Comparison of ENCODE assay signal across 27 mouse cellular contexts in the genomic region with DNA sequence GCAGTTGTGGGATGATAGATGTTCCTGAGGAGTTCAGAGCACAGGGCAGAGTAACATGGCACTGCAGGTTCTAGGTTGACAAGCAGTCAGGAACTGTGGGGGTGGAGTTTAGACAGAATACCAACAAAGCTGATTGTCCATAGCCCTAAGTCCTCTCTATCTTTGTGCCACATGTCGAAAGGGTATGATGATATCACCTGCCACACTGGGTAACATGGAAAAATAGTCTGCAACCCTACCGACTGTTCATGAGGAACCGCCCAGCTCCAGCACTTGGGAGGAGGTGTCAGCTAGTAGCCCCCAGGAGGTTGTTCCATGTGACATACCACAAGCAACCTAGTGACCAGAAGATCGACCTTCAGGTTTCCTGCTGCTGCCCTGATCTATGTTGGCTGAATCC. TPM values are rescaled to one million over a fixed set of nuclear protein-coding genes. Genes with fewer than 3 reads are reported as not detected.
DNase-seq lines count a peak whose midpoint lies in the region; ATAC-seq and TF ChIP-seq lines count a peak whose summit lies in the region.
"Had no signal": no experiment of that assay in that cellular context is flagged by ENCODE, and none has a peak within 500 bp of the region (broad histone marks: within the 10 kb centered on the region; RNA-seq: fewer than 3 reads in every experiment).

No protein-coding gene starts in this region.

- peak; percentile 43 for DNase-seq in gastrocnemius, adult 2 months
- no peak for DNase-seq in gastrocnemius, postnatal 25 days
- no peak for DNase-seq in heart, adult 8-10 months (ENCODE audit: low spot score)
- no peak for DNase-seq in liver, embryonic 11.5 days (ENCODE audit: low spot score)
- DNase-seq: adrenal gland, adult 8-10 months; adrenal gland, postnatal 25 days; cerebellum, adult 11-12 months; cerebellum, adult 8-10 months; cerebellum, postnatal 36 days; embryo, embryonic 11 days; gastrocnemius, postnatal 14 days; kidney, adult 11 months had no signal

- H3K9ac ChIP-seq in heart, embryonic 15.5 days = no peak overlapping the region
- no peak overlapping the region for H3K9ac ChIP-seq in liver, embryonic 12.5 days
- no peak overlapping the region for H3K9ac ChIP-seq in liver, embryonic 11.5 days (ENCODE audit: low read depth, low read length)
- H3K9ac ChIP-seq in hindbrain, embryonic 16.5 days (ENCODE audit: low read depth, low read length) = no peak overlapping the region
- H3K9ac ChIP-seq: embryonic facial prominence, embryonic 13.5 days; forebrain, embryonic 13.5 days; heart, embryonic 12.5 days; hindbrain, embryonic 12.5 days; hindbrain, embryonic 15.5 days had no signal

- ATAC-seq in heart, embryonic 15.5 days (replicated peaks; ENCODE audit: insufficient number of reproducible peaks, insufficient read depth, low FRiP score, low read depth) = no peak
- ATAC-seq in liver, embryonic 12.5 days = peak; percentile 42; the same call in 1 of the 2 replicates
- ATAC-seq in liver, embryonic 11.5 days (replicated peaks; ENCODE audit: low FRiP score) = no peak
- 0 out of 2 replicates have a peak, but pooled peaks have one; percentile 22 for ATAC-seq in erythroid progenitor cell, adult 5-6 weeks (replicated peaks; ENCODE audit: low FRiP score, poor library complexity, severe bottlenecking)
- no peak for ATAC-seq in hindbrain, embryonic 16.5 days
- ATAC-seq: activated CD4-positive, CD25-positive, alpha-beta regulatory T cell, adult 4 months; forebrain, embryonic 13.5 days; forebrain, embryonic 16.5 days; inflammation-experienced regulatory T-cells, adult 6 months had no signal

- WGBS in heart, embryonic 15.5 days = 78% methylated on average over 4 of the region's 4 CpGs
- 43% methylated on average over 4 of the region's 4 CpGs for WGBS in liver, embryonic 12.5 days (ENCODE audit: insufficient replicate concordance)
- WGBS in liver, embryonic 11.5 days = 69% methylated on average over 4 of the region's 4 CpGs
- 89% methylated on average over 4 of the region's 4 CpGs for WGBS in hindbrain, embryonic 16.5 days

- H3K9me3 ChIP-seq in heart, embryonic 15.5 days (replicated peaks) = no peaks in the 10 kb centered on the region
- no peaks in the 10 kb centered on the region for H3K9me3 ChIP-seq in liver, embryonic 12.5 days (replicated peaks)
- H3K9me3 ChIP-seq in liver, embryonic 11.5 days (ENCODE audit: control insufficient read depth, low read length) = no peaks in the 10 kb centered on the region
- H3K9me3 ChIP-seq in hindbrain, embryonic 16.5 days (ENCODE audit: control insufficient read depth, low read length) = no peaks in the 10 kb centered on the region
- H3K9me3 ChIP-seq: embryonic facial prominence, embryonic 10.5 days; embryonic facial prominence, embryonic 13.5 days; forebrain, embryonic 10.5 days; forebrain, embryonic 13.5 days; heart, embryonic 12.5 days; hindbrain, embryonic 12.5 days; hindbrain, embryonic 15.5 days had no signal

- intact Hi-C loops in gastrocnemius, adult 2 months (cut with DNase I) = loop anchor here (10.0 kb wide), 1 partner anchor 726 kb away; no protein-coding TSS in a partner anchor

- peaks cover 56% of the 10 kb centered on the region for H3K4me1 ChIP-seq in heart, embryonic 15.5 days (replicated peaks)
- peaks cover 51% of the 10 kb centered on the region for H3K4me1 ChIP-seq in liver, embryonic 12.5 days
- H3K4me1 ChIP-seq in liver, embryonic 11.5 days (replicated peaks; ENCODE audit: control insufficient read depth, insufficient read depth, low read length) = peaks cover 8% of the 10 kb centered on the region
- H3K4me1 ChIP-seq in hindbrain, embryonic 16.5 days (ENCODE audit: control insufficient read depth, insufficient read depth, low read depth, low read length) = peaks cover 10% of the 10 kb centered on the region

- no peaks in the 10 kb centered on the region for H3K27me3 ChIP-seq in heart, embryonic 15.5 days
- no peaks in the 10 kb centered on the region for H3K27me3 ChIP-seq in liver, embryonic 12.5 days (replicated peaks)
- no peaks in the 10 kb centered on the region for H3K27me3 ChIP-seq in liver, embryonic 11.5 days (replicated peaks; ENCODE audit: control insufficient read depth, insufficient read depth, low read length)
- no peaks in the 10 kb centered on the region for H3K27me3 ChIP-seq in hindbrain, embryonic 16.5 days (replicated peaks; ENCODE audit: control insufficient read depth, insufficient read depth, low read length)
- H3K27me3 ChIP-seq: embryonic facial prominence, embryonic 13.5 days; forebrain, embryonic 13.5 days; heart, embryonic 12.5 days; hindbrain, embryonic 12.5 days; hindbrain, embryonic 15.5 days had no signal

- H3K4me3 ChIP-seq in gastrocnemius, adult 2 months = peak overlapping the region; percentile 59
- no peak overlapping the region for H3K4me3 ChIP-seq in heart, embryonic 15.5 days
- no peak overlapping the region for H3K4me3 ChIP-seq in liver, embryonic 12.5 days
- no peak overlapping the region for H3K4me3 ChIP-seq in liver, embryonic 11.5 days (ENCODE audit: low read depth, low read length)
- no peak overlapping the region for H3K4me3 ChIP-seq in hindbrain, embryonic 16.5 days (ENCODE audit: low read length)
- H3K4me3 ChIP-seq: embryonic facial prominence, embryonic 10.5 days; embryonic facial prominence, embryonic 13.5 days; erythroblast, embryonic 14.5 days; forebrain, embryonic 10.5 days; forebrain, embryonic 13.5 days; heart, embryonic 12.5 days; hindbrain, embryonic 12.5 days; hindbrain, embryonic 15.5 days had no signal

- peaks cover 23% of the 10 kb centered on the region for H3K36me3 ChIP-seq in heart, embryonic 15.5 days
- peaks cover 67% of the 10 kb centered on the region for H3K36me3 ChIP-seq in liver, embryonic 12.5 days
- H3K36me3 ChIP-seq in liver, embryonic 11.5 days (ENCODE audit: control insufficient read depth, insufficient read depth, low read length) = peaks cover 27% of the 10 kb centered on the region
- peaks cover 19% of the 10 kb centered on the region for H3K36me3 ChIP-seq in hindbrain, embryonic 16.5 days (ENCODE audit: control insufficient read depth, insufficient read depth, low read length)

- H3K27ac ChIP-seq in gastrocnemius, adult 2 months = peak overlapping the region; percentile 97
- H3K27ac ChIP-seq in heart, embryonic 15.5 days = 0 out of 2 replicates have a peak overlapping the region, but pooled peaks have one; percentile 81
- 0 out of 2 replicates have a peak overlapping the region, but pooled peaks have one; percentile 23 for H3K27ac ChIP-seq in liver, embryonic 12.5 days
- H3K27ac ChIP-seq in liver, embryonic 11.5 days (ENCODE audit: low read depth, low read length) = no peak overlapping the region
- H3K27ac ChIP-seq in hindbrain, embryonic 16.5 days (ENCODE audit: low read depth, low read length) = no peak overlapping the region
- H3K27ac ChIP-seq: embryonic facial prominence, embryonic 10.5 days; embryonic facial prominence, embryonic 13.5 days; forebrain, embryonic 10.5 days; forebrain, embryonic 13.5 days; hindbrain, embryonic 12.5 days; hindbrain, embryonic 15.5 days had no signal

- no peak overlapping the region for H3K4me2 ChIP-seq in heart, embryonic 15.5 days
- H3K4me2 ChIP-seq in liver, embryonic 12.5 days = no peak overlapping the region
- H3K4me2 ChIP-seq in liver, embryonic 11.5 days = no peak overlapping the region
- H3K4me2 ChIP-seq in hindbrain, embryonic 16.5 days (ENCODE audit: low read length) = no peak overlapping the region
- H3K4me2 ChIP-seq: embryonic facial prominence, embryonic 13.5 days; forebrain, embryonic 13.5 days; heart, embryonic 12.5 days; hindbrain, embryonic 12.5 days; hindbrain, embryonic 15.5 days had no signal

- no peak for TF ChIP-seq CTCF in gastrocnemius, adult 2 months (IDR thresholded peaks at IDR 0.05)

RNA-seq across cellular contexts. Expression of gene Slc35e1, which starts 6.1 kb away (rescaled TPM):
- total RNA-seq in gastrocnemius, adult 2 months (2021) = 10 to 100 TPM; 44.8 to 52.0 TPM
- total RNA-seq in gastrocnemius, postnatal 25 days (2021) = 10 to 100 TPM; 36.6 to 43.0 TPM
- 12.7 and 18.6 TPM in 2 replicates for polyA plus RNA-seq in heart, embryonic 15.5 days (2015; fragmentation: Nextera tagmentation; extraction: Ambion mirVana)
- total RNA-seq in heart, adult 8-10 months (2022) = 10 to 100 TPM; 77.1 to 88.7 (median 82.1) TPM
- 17.1 and 17.7 TPM in 2 replicates for polyA plus RNA-seq in liver, embryonic 12.5 days (2016; fragmentation: Nextera tagmentation; extraction: Ambion mirVana)
- 16.8 and 18.1 TPM in 2 replicates for polyA plus RNA-seq in liver, embryonic 11.5 days (2014; fragmentation: Nextera tagmentation; extraction: Ambion mirVana)
- total RNA-seq in erythroid progenitor cell, adult 5-6 weeks (2015; ENCODE audit: low replicate concordance) = 18.7 and 19.3 TPM in 2 replicates
- total RNA-seq in erythroid progenitor cell, adult 5-6 weeks (2017; ENCODE audit: low replicate concordance) = 27.1 and 29.0 TPM in 2 replicates
- 5.7 and 8.2 TPM in 2 replicates for polyA plus RNA-seq in hindbrain, embryonic 16.5 days (2015; fragmentation: Nextera tagmentation; extraction: Ambion mirVana)

RNA-seq across cellular contexts. Expression of gene Cherp, which starts 23.5 kb away (rescaled TPM):
- 10 to 100 TPM; 19.7 to 26.1 TPM for total RNA-seq in gastrocnemius, adult 2 months (2021)
- total RNA-seq in gastrocnemius, postnatal 25 days (2021) = 10 to 100 TPM; 21.1 to 26.0 TPM
- polyA plus RNA-seq in heart, embryonic 15.5 days (2015; fragmentation: Nextera tagmentation; extraction: Ambion mirVana) = 36.1 and 44.9 TPM in 2 replicates
- total RNA-seq in heart, adult 8-10 months (2022) = 10 to 100 TPM; 34.7 to 43.9 (median 37.2) TPM
- 41.6 and 45.0 TPM in 2 replicates for polyA plus RNA-seq in liver, embryonic 12.5 days (2016; fragmentation: Nextera tagmentation; extraction: Ambion mirVana)
- 90.1 and 92.8 TPM in 2 replicates for polyA plus RNA-seq in liver, embryonic 11.5 days (2014; fragmentation: Nextera tagmentation; extraction: Ambion mirVana)
- total RNA-seq in erythroid progenitor cell, adult 5-6 weeks (2015; ENCODE audit: low replicate concordance) = 52.4 and 63.1 TPM in 2 replicates
- 14.8 and 18.6 TPM in 2 replicates for total RNA-seq in erythroid progenitor cell, adult 5-6 weeks (2017; ENCODE audit: low replicate concordance)
- polyA plus RNA-seq in hindbrain, embryonic 16.5 days (2015; fragmentation: Nextera tagmentation; extraction: Ambion mirVana) = 40.0 and 62.2 TPM in 2 replicates

RNA-seq across cellular contexts. Expression of gene Med26, which starts 49.5 kb away (rescaled TPM):
- 10 to 100 TPM in 1 of 2 experiments, 1 to 10 TPM in 1; 7.0 to 17.2 TPM for total RNA-seq in gastrocnemius, adult 2 months (2021)
- 1 to 10 TPM; 7.3 to 7.9 TPM for total RNA-seq in gastrocnemius, postnatal 25 days (2021)
- 8.8 and 11.5 TPM in 2 replicates for polyA plus RNA-seq in heart, embryonic 15.5 days (2015; fragmentation: Nextera tagmentation; extraction: Ambion mirVana)
- 1 to 10 TPM; 6.3 to 8.5 (median 7.6) TPM for total RNA-seq in heart, adult 8-10 months (2022)
- polyA plus RNA-seq in liver, embryonic 12.5 days (2016; fragmentation: Nextera tagmentation; extraction: Ambion mirVana) = 11.3 and 11.6 TPM in 2 replicates
- polyA plus RNA-seq in liver, embryonic 11.5 days (2014; fragmentation: Nextera tagmentation; extraction: Ambion mirVana) = 16.4 and 17.7 TPM in 2 replicates
- 5.4 and 6.8 TPM in 2 replicates for total RNA-seq in erythroid progenitor cell, adult 5-6 weeks (2015; ENCODE audit: low replicate concordance)
- total RNA-seq in erythroid progenitor cell, adult 5-6 weeks (2017; ENCODE audit: low replicate concordance) = 7.3 and 8.7 TPM in 2 replicates
- polyA plus RNA-seq in hindbrain, embryonic 16.5 days (2015; fragmentation: Nextera tagmentation; extraction: Ambion mirVana) = 15.5 and 17.3 TPM in 2 replicates

RNA-seq across cellular contexts. Expression of gene 1700030K09Rik, which starts 54.8 kb away (rescaled TPM):
- total RNA-seq in gastrocnemius, adult 2 months (2021) = 1 to 10 TPM; 3.3 to 4.8 TPM
- 1 to 10 TPM; 2.9 to 3.2 TPM for total RNA-seq in gastrocnemius, postnatal 25 days (2021)
- 8.6 and 11.0 TPM in 2 replicates for polyA plus RNA-seq in heart, embryonic 15.5 days (2015; fragmentation: Nextera tagmentation; extraction: Ambion mirVana)
- total RNA-seq in heart, adult 8-10 months (2022) = 1 to 10 TPM; 4.8 to 5.2 (median 4.8) TPM
- 7.0 and 7.7 TPM in 2 replicates for polyA plus RNA-seq in liver, embryonic 12.5 days (2016; fragmentation: Nextera tagmentation; extraction: Ambion mirVana)
- polyA plus RNA-seq in liver, embryonic 11.5 days (2014; fragmentation: Nextera tagmentation; extraction: Ambion mirVana) = 11.6 and 14.0 TPM in 2 replicates
- total RNA-seq in erythroid progenitor cell, adult 5-6 weeks (2015; ENCODE audit: low replicate concordance) = 0.84 TPM in 1 of 2 replicates, not detected in the other
- total RNA-seq in erythroid progenitor cell, adult 5-6 weeks (2017; ENCODE audit: low replicate concordance) = 1.4 and 1.8 TPM in 2 replicates
- polyA plus RNA-seq in hindbrain, embryonic 16.5 days (2015; fragmentation: Nextera tagmentation; extraction: Ambion mirVana) = 16.0 and 16.4 TPM in 2 replicates

RNA-seq across cellular contexts. Expression of gene Calr3, which starts 54.9 kb away (rescaled TPM):
- total RNA-seq in gastrocnemius, adult 2 months (2021) = 1 to 10 TPM; 3.1 to 4.2 TPM
- total RNA-seq in gastrocnemius, postnatal 25 days (2021) = 1 to 10 TPM; 2.1 to 2.5 TPM
- polyA plus RNA-seq in heart, embryonic 15.5 days (2015; fragmentation: Nextera tagmentation; extraction: Ambion mirVana) = 1.1 and 1.2 TPM in 2 replicates
- total RNA-seq in heart, adult 8-10 months (2022) = 10 to 100 TPM; 18.1 to 29.0 (median 23.1) TPM
- 1.0 and 1.1 TPM in 2 replicates for polyA plus RNA-seq in liver, embryonic 12.5 days (2016; fragmentation: Nextera tagmentation; extraction: Ambion mirVana)
- polyA plus RNA-seq in liver, embryonic 11.5 days (2014; fragmentation: Nextera tagmentation; extraction: Ambion mirVana) = 2.2 TPM in 2 replicates
- total RNA-seq in erythroid progenitor cell, adult 5-6 weeks (2015; ENCODE audit: low replicate concordance) = not detected in 2 replicates
- not detected in 2 replicates for total RNA-seq in erythroid progenitor cell, adult 5-6 weeks (2017; ENCODE audit: low replicate concordance)
- polyA plus RNA-seq in hindbrain, embryonic 16.5 days (2015; fragmentation: Nextera tagmentation; extraction: Ambion mirVana) = 1.2 and 1.4 TPM in 2 replicates
- polyA plus RNA-seq: erythroblast, embryonic 14.5 days had no signal

Comparison
In these comparisons a context has a peak if more than half of its experiments do, and no peak if none do; other contexts are left out.
1. H3K27ac ChIP-seq: peak in gastrocnemius, adult 2 months (single experiment), heart, embryonic 15.5 days (single experiment) and liver, embryonic 12.5 days (single experiment); none in liver, embryonic 11.5 days (single experiment) and hindbrain, embryonic 16.5 days (single experiment).
2. ATAC-seq: peak in liver, embryonic 12.5 days (single experiment) and erythroid progenitor cell, adult 5-6 weeks (single experiment); none in heart, embryonic 15.5 days (single experiment), liver, embryonic 11.5 days (single experiment) and hindbrain, embryonic 16.5 days (single experiment).